Mouse (Mus musculus): ENCODE results near the gene Elf2.

Elf2 gene

DNA sequence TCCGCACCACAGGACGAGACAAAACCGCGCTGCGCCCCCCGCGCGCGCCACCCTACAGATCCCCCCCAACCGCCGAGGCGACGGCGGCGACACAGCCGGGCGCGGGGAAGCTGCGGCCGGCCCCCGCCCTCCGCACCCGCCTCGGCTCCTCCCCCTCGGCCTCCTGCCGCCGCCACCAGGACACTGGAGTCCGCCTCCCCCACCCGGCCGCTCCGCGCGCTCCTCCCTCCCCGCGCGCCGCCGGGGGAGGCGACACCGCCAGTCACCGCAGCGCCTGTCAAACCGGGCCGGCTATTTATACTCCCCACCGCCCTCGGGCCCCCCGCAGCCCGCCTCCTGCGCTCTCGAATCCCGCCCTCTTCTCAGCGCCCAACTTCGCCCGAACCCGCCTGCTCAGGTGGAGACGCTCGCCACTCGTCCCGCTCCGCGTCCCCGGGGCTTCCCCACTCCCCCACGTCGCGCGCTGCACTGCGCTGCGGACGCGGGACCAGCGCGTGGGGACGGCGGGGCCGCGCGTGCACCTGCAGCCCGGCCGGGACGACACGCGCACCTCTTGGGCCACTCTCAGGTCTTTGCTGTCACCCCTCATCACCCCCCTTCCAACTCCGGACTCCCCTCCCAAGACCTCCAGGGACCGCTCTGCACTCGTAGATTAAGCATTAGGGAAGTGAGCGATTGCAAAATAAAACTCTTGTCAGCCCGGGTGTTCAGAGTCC, at the start of gene Elf2:
Gene Elf2, minus strand, starts transcription at position 112 of the 716 bp plus-strand sequence.
- Histone ChIP-seq H3K27me3 (ENCODE audit: insufficient read depth, low read length) (peaks cover 39% of the 10 kb centered on the region), H3K9me3 (ENCODE audit: low read length) (no peaks in the 10 kb centered on the region), H3K36me3 (ENCODE audit: insufficient read depth, low read length) (no peaks in the 10 kb centered on the region), H3K4me1 (replicated peaks; ENCODE audit: low read depth, low read length) (peaks cover 15% of the 10 kb centered on the region), H3K4me3 (replicated peaks; ENCODE audit: low read length) (peak within 1 kb of the TSS; percentile 97)
- TF ChIP-seq POU5F1 (IDR thresholded peaks at IDR 0.05; ENCODE audit: borderline replicate concordance, low read length) (no peak), NANOG (IDR thresholded peaks at IDR 0.05; ENCODE audit: borderline replicate concordance, low read length) (no peak), CTCF (conservative IDR thresholded peaks at IDR 0.05; ENCODE audit: low read length) (no peak)

DNA sequence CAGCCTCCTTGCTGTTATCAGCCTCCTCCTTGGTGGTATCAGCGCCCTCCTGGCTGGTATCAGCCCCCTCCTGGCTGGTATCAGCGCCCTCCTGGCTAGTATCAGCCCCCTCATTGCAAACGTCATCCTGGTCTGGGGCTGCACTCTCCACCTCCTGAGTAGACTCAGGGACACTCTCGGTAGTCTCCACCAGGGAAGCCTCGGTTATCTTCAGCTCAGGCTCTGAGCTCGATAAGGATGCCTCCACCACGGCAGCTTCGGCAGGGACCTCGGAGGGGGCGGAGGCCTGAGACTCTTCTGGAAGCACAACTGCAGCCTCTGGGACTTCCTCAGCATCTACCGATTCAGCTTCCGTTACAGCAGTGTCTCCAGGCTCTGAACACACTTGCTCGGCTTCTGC, 48.4 kb upstream of the Elf2 start:
- H3K9me3 ChIP-seq (ENCODE audit: low read length), result no peaks in the 10 kb centered on the region
- H3K4me3 ChIP-seq (replicated peaks; ENCODE audit: low read length), result peak overlapping the region; percentile 43
- 0 out of 2 replicates have a peak, but pooled peaks cover 3% of the 10 kb centered on the region for H3K36me3 ChIP-seq (ENCODE audit: insufficient read depth, low read length)
- TF ChIP-seq POU5F1 (IDR thresholded peaks at IDR 0.05; ENCODE audit: borderline replicate concordance, low read length), result no peak
- no peak for TF ChIP-seq CTCF (conservative IDR thresholded peaks at IDR 0.05; ENCODE audit: low read length)
- H3K4me1 ChIP-seq (replicated peaks; ENCODE audit: low read depth, low read length), result peaks cover 15% of the 10 kb centered on the region
- H3K27me3 ChIP-seq (ENCODE audit: insufficient read depth, low read length), result peaks cover 14% of the 10 kb centered on the region

DNA sequence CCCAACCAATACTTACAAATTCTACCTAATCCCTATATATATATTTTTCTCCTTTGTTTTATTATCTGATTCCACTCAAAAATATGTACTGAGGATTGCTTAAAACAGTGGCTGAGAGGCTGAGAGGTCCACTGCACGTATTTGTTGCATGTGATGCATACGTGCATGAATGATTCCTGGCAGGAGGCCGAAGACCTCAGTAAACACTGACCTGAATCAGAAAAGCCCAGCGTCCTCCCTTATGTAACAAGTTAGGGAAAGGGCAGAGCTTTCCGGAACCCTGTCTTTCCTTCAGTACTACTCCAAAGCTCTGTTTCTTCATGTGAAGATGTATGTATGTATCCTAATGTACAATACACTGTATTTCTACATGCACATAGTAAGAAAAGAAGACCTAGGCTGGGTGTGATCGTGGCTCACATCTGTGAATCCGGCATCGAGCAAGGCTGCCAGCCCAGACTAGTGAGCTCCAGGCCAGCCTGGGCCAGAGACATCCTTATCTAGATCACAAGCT, 47.5 kb upstream of the Elf2 start:
- H3K27me3 ChIP-seq (ENCODE audit: insufficient read depth, low read length), result peaks cover 14% of the 10 kb centered on the region
- no peak for TF ChIP-seq NANOG (IDR thresholded peaks at IDR 0.05; ENCODE audit: borderline replicate concordance, low read length)
- TF ChIP-seq CTCF (conservative IDR thresholded peaks at IDR 0.05; ENCODE audit: low read length), result no peak
- no peak for TF ChIP-seq POU5F1 (IDR thresholded peaks at IDR 0.05; ENCODE audit: borderline replicate concordance, low read length)
- H3K36me3 ChIP-seq (ENCODE audit: insufficient read depth, low read length), result 0 out of 2 replicates have a peak, but pooled peaks cover 3% of the 10 kb centered on the region
- no peaks in the 10 kb centered on the region for H3K9me3 ChIP-seq (ENCODE audit: low read length)
- peaks cover 15% of the 10 kb centered on the region for H3K4me1 ChIP-seq (replicated peaks; ENCODE audit: low read depth, low read length)
- H3K4me3 ChIP-seq (replicated peaks; ENCODE audit: low read length), result no peak overlapping the region

DNA sequence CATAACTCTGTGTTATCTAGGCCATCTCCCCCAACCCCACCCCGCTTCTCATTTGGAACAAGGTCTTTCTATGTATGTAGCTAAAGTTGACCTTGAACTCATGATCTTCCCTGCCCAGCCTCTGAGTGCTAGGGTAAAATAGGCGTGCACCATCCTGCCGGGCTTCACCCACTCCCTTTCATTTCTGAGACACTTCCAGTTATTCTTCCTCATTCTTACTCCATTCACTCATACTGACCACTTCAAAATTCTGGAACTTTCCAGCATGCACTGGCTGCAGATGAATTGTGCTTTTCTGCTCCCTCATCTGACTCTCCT, 46.6 kb upstream of the Elf2 start:
- TF ChIP-seq CTCF (conservative IDR thresholded peaks at IDR 0.05; ENCODE audit: low read length), result no peak
- TF ChIP-seq POU5F1 (IDR thresholded peaks at IDR 0.05; ENCODE audit: borderline replicate concordance, low read length), result no peak
- no peak for TF ChIP-seq NANOG (IDR thresholded peaks at IDR 0.05; ENCODE audit: borderline replicate concordance, low read length)
- H3K4me3 ChIP-seq (replicated peaks; ENCODE audit: low read length), result no peak overlapping the region

DNA sequence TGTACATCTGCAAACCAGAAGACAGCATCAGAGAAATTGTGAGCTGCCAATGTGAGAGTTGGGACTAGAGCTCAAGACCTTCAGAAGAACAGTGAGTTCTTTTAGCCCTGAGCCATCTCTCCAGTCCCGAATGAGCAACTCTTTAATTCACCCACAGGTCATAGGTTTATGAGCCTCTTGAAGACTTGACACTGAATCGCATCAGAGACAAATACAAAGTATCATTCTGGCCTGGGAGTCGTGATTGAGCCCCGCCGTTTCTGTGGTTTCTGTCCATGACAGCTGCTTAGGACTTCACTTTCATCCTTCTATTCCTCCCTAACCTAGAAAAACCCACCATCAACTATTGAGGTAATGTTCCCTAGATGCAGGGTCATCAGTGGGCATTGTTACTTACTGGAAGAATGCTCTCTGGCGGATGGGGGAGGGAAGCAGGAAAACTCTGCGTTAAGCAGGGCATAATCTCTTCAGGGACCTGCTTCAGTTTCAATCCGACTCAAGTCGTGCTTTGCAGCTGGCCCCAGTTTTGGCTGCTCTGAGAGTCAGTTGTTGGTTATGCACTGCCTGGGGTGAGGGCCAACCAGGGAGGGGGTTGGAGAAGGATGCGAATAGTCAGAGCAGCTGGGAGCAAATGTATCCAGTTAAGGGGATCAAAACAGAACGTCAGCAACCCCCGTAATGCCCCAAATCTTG, 46.1 kb upstream of the Elf2 start:
- TF ChIP-seq CTCF (conservative IDR thresholded peaks at IDR 0.05; ENCODE audit: low read length), result no peak
- no peak for TF ChIP-seq POU5F1 (IDR thresholded peaks at IDR 0.05; ENCODE audit: borderline replicate concordance, low read length)
- TF ChIP-seq NANOG (IDR thresholded peaks at IDR 0.05; ENCODE audit: borderline replicate concordance, low read length), result no peak
- Histone ChIP-seq H3K4me1 (replicated peaks; ENCODE audit: low read depth, low read length) (peaks cover 15% of the 10 kb centered on the region), H3K36me3 (ENCODE audit: insufficient read depth, low read length) (0 out of 2 replicates have a peak, but pooled peaks cover 3% of the 10 kb centered on the region), H3K9me3 (ENCODE audit: low read length) (no peaks in the 10 kb centered on the region), H3K27me3 (ENCODE audit: insufficient read depth, low read length) (peaks cover 14% of the 10 kb centered on the region), H3K4me3 (replicated peaks; ENCODE audit: low read length) (no peak overlapping the region)

More for the DNA sequence above, 46.6 kb upstream of the Elf2 start:
- Histone ChIP-seq H3K4me1 (replicated peaks; ENCODE audit: low read depth, low read length) (peaks cover 15% of the 10 kb centered on the region), H3K36me3 (ENCODE audit: insufficient read depth, low read length) (0 out of 2 replicates have a peak, but pooled peaks cover 3% of the 10 kb centered on the region), H3K9me3 (ENCODE audit: low read length) (no peaks in the 10 kb centered on the region), H3K27me3 (ENCODE audit: insufficient read depth, low read length) (peaks cover 14% of the 10 kb centered on the region)

DNA sequence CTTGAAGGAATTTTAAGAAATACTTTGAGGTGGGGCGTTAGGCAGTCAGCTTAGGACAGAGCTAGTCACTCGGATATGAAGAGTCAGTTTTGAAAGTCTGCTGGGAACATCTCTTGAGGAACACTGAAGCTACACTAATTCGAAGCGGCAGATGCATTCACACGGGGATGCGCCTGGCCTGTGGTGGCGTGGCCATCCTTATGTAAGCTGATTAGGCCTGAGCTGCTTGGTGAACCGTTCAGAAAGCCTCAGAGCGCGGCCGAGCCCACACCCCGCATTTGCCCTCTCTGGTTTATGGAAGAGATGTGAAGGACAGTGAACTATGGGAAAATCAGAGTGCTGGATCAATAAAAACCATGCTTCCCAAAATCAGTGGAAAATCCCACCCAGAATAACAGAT, 42.9 kb upstream of the Elf2 start:
- no peaks in the 10 kb centered on the region for H3K9me3 ChIP-seq (ENCODE audit: low read length)
- H3K4me3 ChIP-seq (replicated peaks; ENCODE audit: low read length), result no peak overlapping the region
- no peaks in the 10 kb centered on the region for H3K36me3 ChIP-seq (ENCODE audit: insufficient read depth, low read length)
- TF ChIP-seq NANOG (IDR thresholded peaks at IDR 0.05; ENCODE audit: borderline replicate concordance, low read length) (no peak), POU5F1 (IDR thresholded peaks at IDR 0.05; ENCODE audit: borderline replicate concordance, low read length) (no peak), CTCF (conservative IDR thresholded peaks at IDR 0.05; ENCODE audit: low read length) (no peak)
- H3K27me3 ChIP-seq (ENCODE audit: insufficient read depth, low read length), result peaks cover 5% of the 10 kb centered on the region; the same call in 1 of the 2 replicates
- peaks cover 11% of the 10 kb centered on the region for H3K4me1 ChIP-seq (replicated peaks; ENCODE audit: low read depth, low read length)

DNA sequence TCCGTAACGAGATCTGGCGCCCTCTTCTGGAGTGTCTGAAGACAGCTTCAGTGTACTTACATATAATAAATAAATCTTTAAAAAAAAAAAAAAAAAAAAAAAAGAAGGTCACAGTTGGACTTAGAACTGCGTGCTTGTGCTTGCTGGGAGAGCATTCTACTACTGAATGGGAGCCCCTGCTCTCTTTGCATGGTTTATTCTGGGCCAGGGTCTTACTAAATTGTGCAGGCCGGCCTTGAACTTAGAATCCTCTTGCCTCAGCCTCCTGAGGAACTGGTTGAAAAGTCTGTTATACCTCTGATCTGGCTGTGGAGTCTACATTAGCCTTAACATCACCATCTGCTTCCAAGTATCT, 40.2 kb upstream of the Elf2 start:
- H3K9me3 ChIP-seq (ENCODE audit: low read length), result no peaks in the 10 kb centered on the region
- peaks cover 12% of the 10 kb centered on the region for H3K4me1 ChIP-seq (replicated peaks; ENCODE audit: low read depth, low read length)
- H3K27me3 ChIP-seq (ENCODE audit: insufficient read depth, low read length), result no peaks in the 10 kb centered on the region
- H3K36me3 ChIP-seq (ENCODE audit: insufficient read depth, low read length), result no peaks in the 10 kb centered on the region
- TF ChIP-seq POU5F1 (IDR thresholded peaks at IDR 0.05; ENCODE audit: borderline replicate concordance, low read length) (no peak), NANOG (IDR thresholded peaks at IDR 0.05; ENCODE audit: borderline replicate concordance, low read length) (no peak)
- no peak overlapping the region for H3K4me3 ChIP-seq (replicated peaks; ENCODE audit: low read length)

DNA sequence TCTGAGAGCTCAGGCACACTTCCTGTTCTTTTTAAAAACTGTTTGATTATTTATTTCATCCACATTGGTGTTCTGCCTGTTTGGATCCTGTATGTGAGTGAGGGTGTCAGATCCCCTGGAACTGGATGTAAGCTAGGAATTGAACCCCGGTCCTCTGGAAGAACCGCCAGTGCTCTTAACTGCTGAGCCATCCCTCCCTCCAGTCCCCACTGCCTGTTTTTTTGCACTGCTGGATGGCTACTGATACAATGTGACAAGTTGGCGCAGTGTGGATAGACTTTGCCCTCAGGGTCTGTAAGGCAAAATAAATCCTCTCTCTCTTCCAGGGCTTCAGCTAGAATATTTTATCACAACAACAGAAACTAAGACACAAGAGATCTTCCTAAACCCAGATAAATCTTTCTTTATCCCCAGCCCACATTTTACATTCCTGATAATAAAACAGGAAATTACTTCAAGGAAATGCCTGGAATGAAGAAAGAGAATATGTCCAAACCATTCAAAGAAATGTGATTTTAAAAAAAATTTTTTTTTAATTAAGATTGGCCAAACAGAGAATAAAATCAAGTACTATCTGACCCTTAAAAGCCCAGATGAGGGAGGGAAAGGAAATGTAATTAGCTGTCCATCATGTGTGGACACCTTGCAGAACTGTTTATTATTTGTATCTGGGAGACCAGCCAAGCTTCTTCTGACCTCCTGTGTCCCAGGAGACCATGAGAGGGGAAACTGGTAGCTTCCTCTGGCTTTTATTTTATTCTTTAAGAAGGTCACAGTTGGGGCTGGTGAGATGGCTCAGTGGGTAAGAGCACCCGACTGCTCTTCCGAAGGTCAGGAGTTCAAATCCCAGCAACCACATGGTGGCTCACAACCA, 39.6 kb upstream of the Elf2 start:
- no peaks in the 10 kb centered on the region for H3K36me3 ChIP-seq (ENCODE audit: insufficient read depth, low read length)
- TF ChIP-seq NANOG (IDR thresholded peaks at IDR 0.05; ENCODE audit: borderline replicate concordance, low read length) (no peak), CTCF (conservative IDR thresholded peaks at IDR 0.05; ENCODE audit: low read length) (no peak), POU5F1 (IDR thresholded peaks at IDR 0.05; ENCODE audit: borderline replicate concordance, low read length) (no peak)
- no peaks in the 10 kb centered on the region for H3K27me3 ChIP-seq (ENCODE audit: insufficient read depth, low read length)
- H3K4me1 ChIP-seq (replicated peaks; ENCODE audit: low read depth, low read length), result peaks cover 12% of the 10 kb centered on the region
- no peak overlapping the region for H3K4me3 ChIP-seq (replicated peaks; ENCODE audit: low read length)
- no peaks in the 10 kb centered on the region for H3K9me3 ChIP-seq (ENCODE audit: low read length)

Measured in E14TG2a.4 (cell line).